Mouse (Mus musculus): Measurements from ENCODE around the gene Bri3.

DNA sequence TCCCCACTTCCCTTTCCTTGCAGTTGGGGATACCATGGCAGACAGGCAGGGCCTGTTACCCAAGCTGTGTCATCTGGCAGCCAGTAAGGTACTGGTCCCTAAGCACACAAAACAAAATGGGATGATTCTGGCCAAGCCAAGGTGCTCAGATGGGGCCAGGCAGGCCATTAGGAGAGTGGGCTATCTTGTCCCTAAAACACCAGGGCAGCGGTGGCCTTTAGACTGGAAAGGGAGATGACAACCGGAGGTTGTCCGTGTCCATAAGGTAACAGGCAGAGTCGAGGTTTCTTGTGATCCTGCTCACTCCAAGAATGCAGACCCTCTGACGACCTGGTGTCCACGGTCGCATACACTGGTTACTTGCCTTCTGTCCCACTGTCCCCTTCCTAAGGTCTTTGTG lies 25.7 kb downstream of the Bri3 start:
- TF ChIP-seq POLR2A (IDR thresholded peaks at IDR 0.05; ENCODE audit: low read depth, low read length) (no peak), CTCF (conservative IDR thresholded peaks at IDR 0.05; ENCODE audit: insufficient read depth, insufficient read length, low read depth, low read length) (no peak)
